Mouse (Mus musculus): ENCODE results near the gene Katnb1. TPM values are rescaled to one million over a fixed set of nuclear protein-coding genes. Genes with fewer than 3 reads are reported as not detected.
A peak's percentile ranks its signal among the peaks of the same experiment; 100 is the strongest.

Katnb1 gene
- total and polyA plus RNA-seq, 2 experiments from 2014 or later, result 48.4 to 63.3 TPM

DNA sequence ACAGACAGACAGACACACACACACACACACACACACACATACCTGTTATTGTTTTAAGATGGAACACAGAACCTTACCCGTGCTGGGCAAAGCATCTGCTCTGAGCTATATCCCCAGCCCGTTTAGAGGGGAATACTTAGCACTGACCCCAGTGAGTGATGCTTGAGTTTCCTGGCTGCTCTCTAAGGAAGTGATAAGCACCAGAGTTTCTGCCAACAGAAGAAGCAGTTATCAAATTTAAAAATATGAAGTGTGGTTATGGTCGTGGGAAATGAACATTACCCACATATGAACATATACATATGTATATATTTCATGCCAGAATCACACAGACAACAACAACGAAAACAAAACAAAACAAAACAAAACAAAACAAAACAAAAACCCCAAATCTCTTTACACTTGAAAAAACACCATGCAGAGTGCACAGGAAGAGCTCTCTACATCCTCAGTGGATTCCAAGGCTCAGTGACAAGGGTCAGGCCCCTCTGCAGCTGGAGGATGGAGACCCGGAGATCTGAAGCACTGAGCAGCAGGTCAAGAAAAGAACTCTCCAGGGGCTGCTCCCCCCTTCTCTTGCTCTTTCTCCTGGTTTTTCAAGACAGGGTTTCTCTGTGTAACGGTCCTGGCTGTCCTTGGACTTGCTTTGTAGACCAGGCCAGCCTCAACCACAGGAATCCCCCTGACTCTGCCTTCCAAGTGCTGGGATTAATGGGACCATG, 21.0 kb upstream of the Katnb1 start:
- H3K4me1 ChIP-seq (ENCODE audit: insufficient read depth, low read length), result no peaks in the 10 kb centered on the region
- DNase-seq (ENCODE audit: low spot score), result no peak
- no peak for TF ChIP-seq CTCF (IDR thresholded peaks at IDR 0.05; ENCODE audit: low read depth)
- H3K4me3 ChIP-seq (ENCODE audit: low read length), result no peak overlapping the region
- no peaks in the 10 kb centered on the region for H3K36me3 ChIP-seq (ENCODE audit: insufficient read depth, low read length)
- H3K9me3 ChIP-seq (ENCODE audit: low read length), result no peaks in the 10 kb centered on the region
- no peak for ATAC-seq
- WGBS, result 68% methylated on average over 6 of the region's 6 CpGs
- no peak overlapping the region for H3K27ac ChIP-seq
- H3K4me2 ChIP-seq (ENCODE audit: low read depth, low read length), result no peak overlapping the region
- H3K27me3 ChIP-seq (ENCODE audit: insufficient read depth, low read length), result no peaks in the 10 kb centered on the region
- no peak overlapping the region for H3K9ac ChIP-seq (replicated peaks; ENCODE audit: low read length)

DNA sequence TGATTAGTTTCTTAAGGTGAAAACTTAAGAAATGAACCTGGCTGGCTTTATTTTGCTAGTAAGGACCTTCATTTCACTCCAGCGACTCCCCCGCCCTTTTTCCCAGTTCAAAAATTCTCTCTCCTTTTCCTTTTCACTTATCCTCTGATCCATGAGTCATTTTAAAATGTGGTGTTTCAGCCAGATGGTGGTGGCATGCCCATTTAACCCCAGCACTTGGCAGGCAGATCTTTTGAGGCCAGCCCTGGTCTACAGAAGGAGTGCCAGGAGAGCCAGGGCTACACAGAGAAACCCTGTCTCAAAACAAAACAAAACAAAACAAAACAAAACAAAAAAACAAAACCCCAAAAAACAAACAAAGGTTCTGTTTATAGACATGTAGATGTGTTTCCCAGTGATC, 16.5 kb upstream of the Katnb1 start:
- WGBS, result 66% methylated on average over 2 of the region's 2 CpGs
- no peak for TF ChIP-seq CTCF (IDR thresholded peaks at IDR 0.05; ENCODE audit: low read depth)
- H3K4me3 ChIP-seq (ENCODE audit: low read length), result no peak overlapping the region
- no peak overlapping the region for H3K9ac ChIP-seq (replicated peaks; ENCODE audit: low read length)
- no peak overlapping the region for H3K27ac ChIP-seq
- no peaks in the 10 kb centered on the region for H3K36me3 ChIP-seq (ENCODE audit: insufficient read depth, low read length)
- DNase-seq (ENCODE audit: low spot score) (peak; percentile 53), ATAC-seq (no peak)
- H3K4me1 ChIP-seq (ENCODE audit: insufficient read depth, low read length), result no peaks in the 10 kb centered on the region
- no peaks in the 10 kb centered on the region for H3K27me3 ChIP-seq (ENCODE audit: insufficient read depth, low read length)
- no peaks in the 10 kb centered on the region for H3K9me3 ChIP-seq (ENCODE audit: low read length)
- no peak overlapping the region for H3K4me2 ChIP-seq (ENCODE audit: low read depth, low read length)

DNA sequence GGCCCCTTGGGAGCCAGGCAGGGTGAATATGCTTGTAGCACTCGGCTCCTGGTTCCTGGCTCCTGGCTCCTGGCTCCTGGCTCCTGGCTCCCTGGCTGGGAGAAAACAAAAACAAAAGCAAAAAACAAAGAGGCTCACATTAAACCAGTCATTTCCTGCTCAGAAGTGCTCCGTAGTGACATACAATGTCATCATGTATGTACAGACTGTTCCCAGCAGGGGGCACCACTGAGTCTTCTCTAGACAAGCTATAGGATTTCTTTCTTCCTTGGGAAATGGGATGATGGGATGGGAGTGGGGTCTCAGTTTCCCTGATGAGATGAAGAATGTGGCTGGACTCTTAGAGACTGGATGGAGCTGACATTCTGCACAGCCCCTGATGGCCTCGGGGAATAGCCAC, 13.4 kb upstream of the Katnb1 start:
- no peak overlapping the region for H3K9ac ChIP-seq (replicated peaks; ENCODE audit: low read length)
- DNase-seq (ENCODE audit: low spot score) (peak; percentile 73), ATAC-seq (no peak)
- H3K4me3 ChIP-seq (ENCODE audit: low read length), result no peak overlapping the region
- no peak overlapping the region for H3K4me2 ChIP-seq (ENCODE audit: low read depth, low read length)
- H3K4me1 ChIP-seq (ENCODE audit: insufficient read depth, low read length), result no peaks in the 10 kb centered on the region
- no peaks in the 10 kb centered on the region for H3K27me3 ChIP-seq (ENCODE audit: insufficient read depth, low read length)
- no peaks in the 10 kb centered on the region for H3K36me3 ChIP-seq (ENCODE audit: insufficient read depth, low read length)
- peak; percentile 59 for TF ChIP-seq CTCF (IDR thresholded peaks at IDR 0.05; ENCODE audit: low read depth)
- no peak overlapping the region for H3K27ac ChIP-seq
- WGBS, result 47% methylated on average over 3 of the region's 3 CpGs
- H3K9me3 ChIP-seq (ENCODE audit: low read length), result no peaks in the 10 kb centered on the region

DNA sequence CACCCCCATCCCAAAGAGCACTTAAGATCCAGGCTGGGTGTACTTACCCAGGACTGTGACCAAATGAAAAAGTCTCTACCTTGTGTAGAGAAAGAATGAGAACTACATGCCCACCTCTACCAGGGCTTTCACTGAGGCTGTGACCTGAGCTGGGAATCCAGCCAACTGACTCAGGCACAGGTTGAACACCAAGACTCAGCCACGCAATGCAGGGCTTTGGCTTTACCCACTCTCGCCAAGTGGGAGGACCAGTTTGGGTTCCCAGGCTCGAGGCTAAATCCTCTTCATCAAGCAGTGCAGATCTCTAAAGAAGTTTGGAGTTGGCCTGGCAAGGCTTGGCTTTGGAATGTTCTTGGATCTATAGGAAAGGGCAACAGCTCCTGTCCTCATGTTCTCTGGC, 5.5 kb upstream of the Katnb1 start:
- DNase-seq (ENCODE audit: low spot score), result no peak
- no peak for TF ChIP-seq CTCF (IDR thresholded peaks at IDR 0.05; ENCODE audit: low read depth)
- 78% methylated on average over 3 of the region's 3 CpGs for WGBS
- no peak overlapping the region for H3K9ac ChIP-seq (replicated peaks; ENCODE audit: low read length)
- no peaks in the 10 kb centered on the region for H3K27me3 ChIP-seq (ENCODE audit: insufficient read depth, low read length)
- no peak overlapping the region for H3K4me2 ChIP-seq (ENCODE audit: low read depth, low read length)
- H3K9me3 ChIP-seq (ENCODE audit: low read length), result no peaks in the 10 kb centered on the region
- H3K27ac ChIP-seq, result no peak overlapping the region
- H3K4me3 ChIP-seq (ENCODE audit: low read length), result no peak overlapping the region
- ATAC-seq, result no peak
- H3K36me3 ChIP-seq (ENCODE audit: insufficient read depth, low read length), result no peaks in the 10 kb centered on the region
- no peaks in the 10 kb centered on the region for H3K4me1 ChIP-seq (ENCODE audit: insufficient read depth, low read length)

DNA sequence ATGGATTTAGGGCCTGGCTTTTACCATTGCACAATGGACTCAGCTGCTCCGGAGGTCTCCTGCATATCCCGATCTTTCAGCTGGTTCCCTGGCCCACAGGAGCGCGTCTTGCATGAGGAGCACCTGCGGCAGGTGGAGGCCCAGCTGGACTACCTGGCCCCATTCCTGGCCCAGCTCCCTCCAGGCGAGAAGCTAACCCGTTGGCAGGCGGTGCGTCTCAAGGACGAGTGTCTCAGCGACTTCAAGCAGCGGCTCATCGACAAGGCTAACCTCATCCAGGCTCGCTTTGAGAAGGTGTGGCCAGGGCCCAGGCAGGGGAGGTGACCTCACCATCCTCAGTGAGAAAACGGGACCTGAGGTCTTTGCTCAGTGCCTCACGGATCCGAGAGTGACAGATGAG, 4.8 kb upstream of the Katnb1 start:
- H3K4me2 ChIP-seq (ENCODE audit: low read depth, low read length), result no peak overlapping the region
- TF ChIP-seq CTCF (IDR thresholded peaks at IDR 0.05; ENCODE audit: low read depth), result no peak
- no peak for DNase-seq (ENCODE audit: low spot score)
- WGBS, result 84% methylated on average over 17 of the region's 17 CpGs
- H3K4me1 ChIP-seq (ENCODE audit: insufficient read depth, low read length), result no peaks in the 10 kb centered on the region
- H3K36me3 ChIP-seq (ENCODE audit: insufficient read depth, low read length), result no peaks in the 10 kb centered on the region
- no peak overlapping the region for H3K9ac ChIP-seq (replicated peaks; ENCODE audit: low read length)
- no peak overlapping the region for H3K27ac ChIP-seq
- H3K9me3 ChIP-seq (ENCODE audit: low read length), result no peaks in the 10 kb centered on the region
- H3K4me3 ChIP-seq (ENCODE audit: low read length), result no peak overlapping the region
- no peak for ATAC-seq
- H3K27me3 ChIP-seq (ENCODE audit: insufficient read depth, low read length), result no peaks in the 10 kb centered on the region

DNA sequence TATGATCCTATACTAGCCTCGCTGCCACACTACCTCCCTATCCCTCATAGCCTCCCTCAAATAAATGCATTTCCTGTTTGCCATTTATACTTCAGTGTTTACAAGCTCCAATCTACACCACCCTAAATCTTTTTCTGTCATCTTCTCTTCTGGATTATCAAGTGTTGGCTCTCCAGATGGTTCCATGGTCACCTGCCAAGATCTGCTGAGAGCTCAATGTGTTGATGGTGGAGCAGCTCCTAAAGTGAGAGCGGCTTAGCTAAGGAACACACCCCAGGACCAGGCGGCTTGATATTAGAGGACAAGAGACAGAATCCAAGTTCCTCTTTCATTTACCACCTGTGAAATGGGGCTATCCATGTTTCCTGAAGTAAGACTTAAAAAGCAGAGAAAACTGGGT, 2.9 kb upstream of the Katnb1 start:
- DNase-seq (ENCODE audit: low spot score) (no peak), ATAC-seq (no peak)
- H3K4me3 ChIP-seq (ENCODE audit: low read length), result no peak overlapping the region
- H3K27ac ChIP-seq, result no peak overlapping the region
- no peak overlapping the region for H3K9ac ChIP-seq (replicated peaks; ENCODE audit: low read length)
- TF ChIP-seq CTCF (IDR thresholded peaks at IDR 0.05; ENCODE audit: low read depth), result no peak
- H3K27me3 ChIP-seq (ENCODE audit: insufficient read depth, low read length), result no peaks in the 10 kb centered on the region
- no peak overlapping the region for H3K4me2 ChIP-seq (ENCODE audit: low read depth, low read length)
- peaks cover 8% of the 10 kb centered on the region; the same call in 1 of the 2 replicates for H3K4me1 ChIP-seq (ENCODE audit: insufficient read depth, low read length)
- H3K9me3 ChIP-seq (ENCODE audit: low read length), result no peaks in the 10 kb centered on the region
- peaks cover 4% of the 10 kb centered on the region; the same call in 1 of the 2 replicates for H3K36me3 ChIP-seq (ENCODE audit: insufficient read depth, low read length)
- 77% methylated on average over 3 of the region's 3 CpGs for WGBS

DNA sequence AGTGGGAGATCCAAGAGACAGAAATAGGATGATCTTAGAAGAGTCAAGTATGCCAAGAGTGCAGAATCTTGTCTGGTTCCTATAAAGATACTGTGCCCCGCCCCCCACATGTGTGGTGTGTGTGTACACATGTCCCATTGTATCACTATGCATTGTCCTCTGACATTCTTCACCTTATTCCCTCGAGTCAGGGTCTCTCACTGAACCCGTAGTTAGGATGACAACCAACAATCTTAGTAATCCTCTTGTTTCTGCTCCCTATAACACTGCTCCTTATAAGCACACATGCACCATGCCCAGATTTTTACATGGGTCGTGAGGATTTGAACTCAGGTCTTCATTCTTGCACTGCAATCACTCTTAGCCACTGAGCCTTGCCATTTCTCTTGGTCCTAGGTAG, 1.7 kb upstream of the Katnb1 start:
- Histone ChIP-seq H3K9ac (replicated peaks; ENCODE audit: low read length) (no peak overlapping the region), H3K36me3 (ENCODE audit: insufficient read depth, low read length) (peaks cover 9% of the 10 kb centered on the region; the same call in 1 of the 2 replicates), H3K4me1 (ENCODE audit: insufficient read depth, low read length) (peaks cover 8% of the 10 kb centered on the region; the same call in 1 of the 2 replicates), H3K9me3 (ENCODE audit: low read length) (no peaks in the 10 kb centered on the region), H3K4me3 (ENCODE audit: low read length) (no peak overlapping the region), H3K4me2 (ENCODE audit: low read depth, low read length) (no peak overlapping the region), H3K27me3 (ENCODE audit: insufficient read depth, low read length) (no peaks in the 10 kb centered on the region), H3K27ac (no peak overlapping the region)
- WGBS, result 85% methylated on average over 4 of the region's 4 CpGs
- DNase-seq (ENCODE audit: low spot score), result no peak
- ATAC-seq, result no peak
- TF ChIP-seq CTCF (IDR thresholded peaks at IDR 0.05; ENCODE audit: low read depth), result no peak
